Mouse (Mus musculus): Measurements from ENCODE around the gene Tnks2. TPM values are rescaled to one million over a fixed set of nuclear protein-coding genes. Genes with fewer than 3 reads are reported as not detected.

Gene Tnks2
- polyA plus RNA-seq, 1 experiment from 2014 or later: 35.8 TPM

- no peaks in the 10 kb centered on the region for H3K9me3 ChIP-seq
- H3K36me3 ChIP-seq: no peaks in the 10 kb centered on the region
- H3K4me1 ChIP-seq: peaks cover 35% of the 10 kb centered on the region
- WGBS: under 1% methylated on average over 98 of the region's 98 CpGs
- peak within 1 kb of the TSS; percentile 94 for H3K4me2 ChIP-seq
- no peaks in the 10 kb centered on the region for H3K27me3 ChIP-seq (replicated peaks)
- peak within 1 kb of the TSS; percentile 97 for H3K4me3 ChIP-seq
- H3K9ac ChIP-seq: peak within 1 kb of the TSS; percentile 95
- peak; percentile 90 for ATAC-seq (ENCODE audit: extremely low read depth, insufficient number of reproducible peaks, low FRiP score, low TSS enrichment)
- H3K27ac ChIP-seq (replicated peaks): peak within 1 kb of the TSS; percentile 94
Observed at GRCm38 (mm10) chr19:36925671-36926552, 91.9 kb downstream of the Tnks2 start, which contains the start of gene Btaf1. TSS of gene Btaf1 (plus strand) at chr19:36926079.

- Histone ChIP-seq H3K9me3 (no peaks in the 10 kb centered on the region), H3K4me2 (peak overlapping the region; percentile 94), H3K27ac (replicated peaks) (peak overlapping the region; percentile 94), H3K27me3 (replicated peaks) (no peaks in the 10 kb centered on the region), H3K36me3 (no peaks in the 10 kb centered on the region), H3K4me1 (peaks cover 35% of the 10 kb centered on the region), H3K4me3 (peak overlapping the region; percentile 97), H3K9ac (peak overlapping the region; percentile 95)
- 1% methylated on average over 26 of the region's 26 CpGs for WGBS
- no peak for ATAC-seq (ENCODE audit: extremely low read depth, insufficient number of reproducible peaks, low FRiP score, low TSS enrichment)
Observed at GRCm38 (mm10) chr19:36926553-36927236, 92.7 kb downstream of the Tnks2 start.

GRCm38 (mm10) chr19:36927800-36928361, 93.8 kb downstream of the Tnks2 start:
- H3K4me1 ChIP-seq: peaks cover 35% of the 10 kb centered on the region
- peak overlapping the region; percentile 97 for H3K4me3 ChIP-seq
- 81% methylated on average over 6 of the region's 6 CpGs for WGBS
- peak overlapping the region; percentile 94 for H3K4me2 ChIP-seq
- no peaks in the 10 kb centered on the region for H3K27me3 ChIP-seq (replicated peaks)
- H3K36me3 ChIP-seq: no peaks in the 10 kb centered on the region
- no peak overlapping the region for H3K9ac ChIP-seq
- H3K27ac ChIP-seq (replicated peaks): no peak overlapping the region
- H3K9me3 ChIP-seq: no peaks in the 10 kb centered on the region
- no peak for ATAC-seq (ENCODE audit: extremely low read depth, insufficient number of reproducible peaks, low FRiP score, low TSS enrichment)

GRCm38 (mm10) chr19:36929816-36930215, 95.8 kb downstream of the Tnks2 start:
- H3K27me3 ChIP-seq (replicated peaks): no peaks in the 10 kb centered on the region

GRCm38 (mm10) chr19:36932097-36932496, 98.1 kb downstream of the Tnks2 start:
- Histone ChIP-seq H3K36me3 (peaks cover 4% of the 10 kb centered on the region; the same call in 1 of the 2 replicates), H3K9me3 (no peaks in the 10 kb centered on the region), H3K4me1 (peaks cover 25% of the 10 kb centered on the region), H3K9ac (no peak overlapping the region), H3K4me3 (no peak overlapping the region), H3K4me2 (no peak overlapping the region), H3K27me3 (replicated peaks) (no peaks in the 10 kb centered on the region), H3K27ac (replicated peaks) (no peak overlapping the region)
- ATAC-seq (ENCODE audit: extremely low read depth, insufficient number of reproducible peaks, low FRiP score, low TSS enrichment): no peak

More at GRCm38 (mm10) chr19:36929816-36930215, 95.8 kb downstream of the Tnks2 start:
- H3K36me3 ChIP-seq: no peaks in the 10 kb centered on the region
- no peak overlapping the region for H3K9ac ChIP-seq
- H3K27ac ChIP-seq (replicated peaks): no peak overlapping the region
- H3K9me3 ChIP-seq: no peaks in the 10 kb centered on the region
- no peak for ATAC-seq (ENCODE audit: extremely low read depth, insufficient number of reproducible peaks, low FRiP score, low TSS enrichment)
- no peak overlapping the region for H3K4me3 ChIP-seq
- H3K4me1 ChIP-seq: peaks cover 34% of the 10 kb centered on the region
- H3K4me2 ChIP-seq: no peak overlapping the region

GRCm38 (mm10) chr19:36932613-36933012, 98.6 kb downstream of the Tnks2 start:
- WGBS: 75% methylated on average over 2 of the region's 2 CpGs
- Histone ChIP-seq H3K9me3 (no peaks in the 10 kb centered on the region), H3K27ac (replicated peaks) (no peak overlapping the region), H3K27me3 (replicated peaks) (no peaks in the 10 kb centered on the region), H3K36me3 (peaks cover 4% of the 10 kb centered on the region; the same call in 1 of the 2 replicates), H3K4me1 (peaks cover 20% of the 10 kb centered on the region), H3K9ac (no peak overlapping the region), H3K4me3 (no peak overlapping the region), H3K4me2 (no peak overlapping the region)
- no peak for ATAC-seq (ENCODE audit: extremely low read depth, insufficient number of reproducible peaks, low FRiP score, low TSS enrichment)

- Histone ChIP-seq H3K36me3 (peaks cover 4% of the 10 kb centered on the region; the same call in 1 of the 2 replicates), H3K9me3 (no peaks in the 10 kb centered on the region), H3K4me1 (0 out of 2 replicates have a peak, but pooled peaks cover 3% of the 10 kb centered on the region), H3K27me3 (replicated peaks) (no peaks in the 10 kb centered on the region), H3K27ac (replicated peaks) (no peak overlapping the region), H3K9ac (no peak overlapping the region), H3K4me2 (no peak overlapping the region), H3K4me3 (no peak overlapping the region)
- 87% methylated on average over 4 of the region's 4 CpGs for WGBS
- no peak for ATAC-seq (ENCODE audit: extremely low read depth, insufficient number of reproducible peaks, low FRiP score, low TSS enrichment)
Observed at GRCm38 (mm10) chr19:36936285-36936684, 102.3 kb downstream of the Tnks2 start.

GRCm38 (mm10) chr19:36938008-36938407, 104.0 kb downstream of the Tnks2 start:
- Histone ChIP-seq H3K9me3 (no peaks in the 10 kb centered on the region), H3K4me3 (no peak overlapping the region), H3K4me1 (0 out of 2 replicates have a peak, but pooled peaks cover 3% of the 10 kb centered on the region), H3K9ac (no peak overlapping the region), H3K36me3 (peaks cover 4% of the 10 kb centered on the region; the same call in 1 of the 2 replicates), H3K27ac (replicated peaks) (no peak overlapping the region), H3K4me2 (no peak overlapping the region), H3K27me3 (replicated peaks) (no peaks in the 10 kb centered on the region)
- no peak for ATAC-seq (ENCODE audit: extremely low read depth, insufficient number of reproducible peaks, low FRiP score, low TSS enrichment)

- no peak for ATAC-seq (ENCODE audit: extremely low read depth, insufficient number of reproducible peaks, low FRiP score, low TSS enrichment)
- 83% methylated on average over 1 of the region's 1 CpGs for WGBS
Observed at GRCm38 (mm10) chr19:36940064-36940463, 106.0 kb downstream of the Tnks2 start.

More at GRCm38 (mm10) chr19:36940064-36940463, 106.0 kb downstream of the Tnks2 start:
- no peak overlapping the region for H3K9ac ChIP-seq
- no peak overlapping the region for H3K27ac ChIP-seq (replicated peaks)
- H3K4me1 ChIP-seq: 0 out of 2 replicates have a peak, but pooled peaks cover 3% of the 10 kb centered on the region
- no peaks in the 10 kb centered on the region for H3K9me3 ChIP-seq
- H3K4me2 ChIP-seq: no peak overlapping the region
- peaks cover 9% of the 10 kb centered on the region for H3K36me3 ChIP-seq
- no peak overlapping the region for H3K4me3 ChIP-seq
- H3K27me3 ChIP-seq (replicated peaks): no peaks in the 10 kb centered on the region

Measured in heart, embryonic 13.5 days (tissue).